Mouse (Mus musculus): Measurements from ENCODE around the gene Atp5g2.
"Not testable (repeated sequence)": the region's sequence is repeated elsewhere in the genome, so short reads cannot be mapped to it uniquely, and the experiment has no call there.

The Atp5g2 gene

GRCm38 (mm10) chr15:102663825-102664224, 8.3 kb downstream of the Atp5g2 start:
- DNase-seq, result no peak

DNA sequence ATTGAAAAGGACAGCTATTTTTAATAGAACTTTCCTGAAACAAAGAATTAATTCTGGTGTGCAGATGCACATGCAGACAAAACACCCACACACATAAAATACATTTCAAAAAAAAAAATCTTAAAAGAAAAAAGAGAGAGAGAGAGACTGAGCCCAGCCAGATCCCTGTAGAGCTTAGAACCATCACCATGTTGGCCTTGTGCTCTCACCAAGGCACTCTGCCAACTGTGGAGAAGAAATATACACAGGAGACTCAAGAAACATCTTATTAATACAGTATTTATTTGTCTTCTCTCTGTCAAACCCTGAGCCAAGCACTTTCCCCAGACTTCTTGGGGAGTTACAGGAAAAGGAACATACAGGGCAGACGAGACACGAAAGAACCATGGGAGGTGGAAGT, 9.6 kb downstream of the Atp5g2 start:
- DNase-seq, result not testable (repeated sequence)

GRCm38 (mm10) chr15:102657926-102658381, 14.2 kb downstream of the Atp5g2 start:
- no peak for DNase-seq

GRCm38 (mm10) chr15:102656658-102657057, 15.5 kb downstream of the Atp5g2 start:
- no peak for DNase-seq

DNA sequence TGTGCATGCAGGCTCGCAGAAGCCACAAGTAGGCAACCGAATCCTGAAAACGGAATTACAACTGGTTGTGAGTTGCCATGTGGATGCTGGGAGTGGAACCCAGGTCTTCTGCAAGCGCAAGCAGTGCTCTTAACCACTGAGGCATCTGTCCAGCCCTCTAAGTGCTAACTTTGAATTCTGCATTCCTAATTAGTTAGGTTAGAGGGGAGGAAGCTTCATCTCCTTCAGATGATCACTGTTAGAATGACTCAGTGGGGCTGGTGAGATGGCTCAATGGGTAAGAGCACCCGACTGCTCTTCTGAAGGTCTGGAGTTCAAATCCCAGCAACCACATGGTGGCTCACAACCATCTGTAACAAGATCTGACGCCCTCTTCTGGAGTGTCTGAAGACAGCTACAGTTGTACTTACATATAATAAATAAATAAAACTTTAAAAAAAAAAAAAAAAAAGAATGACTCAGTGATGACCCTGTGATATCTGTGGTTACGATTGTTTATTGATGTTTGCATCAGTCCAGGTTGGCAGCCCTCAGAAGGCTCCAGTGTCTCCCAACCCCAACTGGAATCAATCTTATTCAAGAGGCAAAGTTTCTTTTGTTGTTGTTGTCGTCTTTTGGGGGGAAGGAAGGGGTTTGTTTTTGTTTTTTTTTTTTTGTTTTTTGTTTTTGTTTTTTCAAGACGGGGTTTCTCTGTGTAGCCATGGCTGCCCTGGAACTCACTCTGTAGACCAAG, 20.1 kb downstream of the Atp5g2 start:
- not testable (repeated sequence) for DNase-seq

- no peak for DNase-seq
These were observed 21.0 kb downstream of the Atp5g2 start for GRCm38 (mm10) chr15:102651107-102651506.

DNA sequence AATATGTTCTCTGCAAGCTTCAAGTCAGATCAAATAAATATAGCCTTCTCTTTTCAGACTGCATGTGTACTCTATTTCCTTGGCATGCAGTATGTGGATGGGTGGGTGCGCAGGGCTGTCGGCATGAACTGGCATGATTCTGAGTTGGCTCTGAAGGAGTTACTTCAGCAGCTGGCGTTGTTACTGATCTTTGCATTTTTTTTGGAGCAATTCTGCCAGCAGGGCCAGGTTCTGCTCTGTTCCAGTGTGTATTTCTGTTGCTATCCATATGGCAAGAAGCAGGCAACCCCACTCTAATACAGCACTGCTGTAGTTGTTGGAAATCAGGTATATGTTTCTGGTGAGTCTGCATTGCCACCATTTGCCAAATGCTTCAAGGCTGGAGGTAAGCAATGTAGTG, 36.3 kb downstream of the Atp5g2 start:
- no peak for DNase-seq

DNA sequence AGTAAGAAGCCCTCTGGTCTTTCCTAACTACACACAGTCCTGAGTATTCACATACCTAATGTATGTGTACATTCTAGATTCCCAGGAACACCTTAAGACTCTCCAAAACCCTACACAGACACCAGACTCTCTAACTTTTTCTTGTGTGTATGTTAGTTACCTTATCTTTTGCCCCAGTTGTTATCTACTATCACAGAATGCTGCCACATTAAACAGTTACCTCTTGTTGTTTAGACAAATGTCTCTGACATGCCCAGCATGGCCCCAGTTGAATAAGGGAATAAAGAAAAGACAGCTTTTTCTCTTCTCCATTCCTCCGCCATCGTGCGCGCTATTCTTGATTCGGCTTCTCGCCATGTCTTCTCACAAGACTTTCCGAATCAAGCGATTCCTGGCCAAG, 37.5 kb downstream of the Atp5g2 start:
- no peak for DNase-seq

DNA sequence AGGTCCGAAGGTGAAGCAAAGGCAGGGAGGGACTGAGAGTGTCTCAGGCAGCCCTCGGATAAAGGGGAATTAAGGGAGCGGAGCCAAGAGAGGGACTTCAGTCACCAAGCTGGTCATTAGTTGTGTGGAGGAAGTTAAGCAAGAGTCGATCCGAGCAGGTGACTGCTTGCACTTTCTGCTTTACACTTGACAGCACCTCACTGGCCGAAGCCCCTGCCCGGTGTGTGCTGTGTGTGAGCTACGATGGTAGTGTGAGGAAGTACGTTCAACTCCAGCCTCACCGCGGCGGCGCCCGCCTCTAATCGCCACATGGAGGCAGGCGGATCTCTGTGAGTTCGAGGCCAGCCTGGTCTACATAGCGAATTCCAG, 46.5 kb downstream of the Atp5g2 start:
- no peak for DNase-seq

DNA sequence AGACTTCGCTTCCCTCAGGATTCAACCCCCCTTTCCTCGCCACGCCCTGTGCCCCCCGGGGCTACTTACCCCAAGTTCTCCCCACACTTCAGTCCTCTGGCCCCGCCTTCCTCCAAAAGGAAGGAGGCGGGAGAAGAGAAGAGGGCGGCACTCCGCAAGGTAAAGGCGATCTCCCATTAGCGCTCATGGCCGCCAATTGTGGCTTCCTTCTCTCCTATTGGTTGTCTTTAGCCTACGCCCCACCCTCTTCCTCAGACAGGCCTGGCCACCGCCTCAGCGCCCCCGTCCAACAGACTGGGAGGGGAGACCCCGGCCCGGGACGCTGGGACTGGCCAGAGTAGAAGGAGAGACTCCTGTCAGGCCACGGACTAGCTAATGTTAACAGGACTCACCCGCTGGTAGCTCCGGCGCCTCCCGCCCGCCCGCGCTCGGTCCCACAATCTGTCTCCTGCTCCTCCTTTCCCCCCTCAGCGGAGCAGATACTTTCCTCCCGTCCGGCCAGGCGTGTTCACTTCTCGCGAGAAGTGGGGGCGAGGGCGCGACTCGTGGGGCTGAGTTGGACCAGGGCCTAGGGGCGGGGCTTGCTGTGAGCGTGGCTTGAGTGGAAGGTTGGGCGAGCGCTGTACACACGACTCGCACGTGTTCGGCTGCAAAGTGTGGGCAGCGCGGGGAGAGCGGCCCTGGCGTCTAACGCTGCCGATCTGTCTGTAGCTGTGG, 47.0 kb downstream of the Atp5g2 start, which contains the start of the genes Gm28047 and Atf7:
Gene Gm28047 (minus strand): TSS at position 98 of the 717 bp plus-strand sequence.
Gene Atf7 (minus strand): TSS at position 495 of the 717 bp plus-strand sequence.
- DNase-seq, result peak; percentile 99

GRCm38 (mm10) chr15:102624291-102624969, 47.7 kb downstream of the Atp5g2 start:
- DNase-seq, result peak; percentile 56

- DNase-seq, result no peak
These were observed 49.0 kb downstream of the Atp5g2 start for GRCm38 (mm10) chr15:102623121-102623520.

- DNase-seq, result no peak
These were observed 49.6 kb downstream of the Atp5g2 start for GRCm38 (mm10) chr15:102622536-102622935.

GRCm38 (mm10) chr15:102620765-102621164, 51.4 kb downstream of the Atp5g2 start:
- DNase-seq, result no peak

DNA sequence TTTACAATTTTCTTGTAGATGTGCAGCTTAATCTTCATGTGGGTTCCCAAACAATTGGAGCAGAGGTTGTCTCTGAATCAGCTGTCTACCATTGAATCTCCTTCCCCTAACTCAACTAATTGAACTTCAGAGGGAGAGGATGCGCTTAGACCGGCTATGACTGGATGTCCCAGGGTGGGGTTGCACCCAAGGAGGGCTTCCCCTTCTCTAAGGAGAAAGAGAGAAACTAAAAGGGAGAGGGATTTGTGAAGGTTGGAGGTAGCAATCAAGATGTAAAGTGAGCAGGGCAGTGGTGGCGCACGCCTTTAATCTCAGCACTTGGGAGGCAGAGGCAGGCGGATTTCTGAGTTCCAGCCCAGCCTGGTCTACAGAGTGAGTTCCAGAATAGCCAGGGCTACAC, 52.7 kb downstream of the Atp5g2 start:
- no peak for DNase-seq

DNA sequence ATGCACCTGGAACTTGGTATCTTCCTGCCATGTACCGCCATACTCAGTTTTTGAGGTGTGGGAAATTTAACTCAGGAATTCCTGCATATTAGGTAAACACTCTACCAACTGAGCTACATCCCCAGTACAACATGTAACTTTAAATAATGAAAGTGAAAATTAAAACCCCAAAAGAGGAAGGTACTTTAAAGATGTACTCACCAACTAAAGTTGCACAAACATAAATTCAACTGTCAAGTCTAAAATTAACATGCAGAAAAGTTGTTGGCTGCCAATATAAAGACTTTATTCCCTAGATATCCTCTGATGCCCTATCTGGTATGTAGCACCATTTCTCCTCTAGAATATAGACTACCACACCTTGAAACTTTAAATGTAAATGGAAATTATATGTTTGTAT, 54.5 kb downstream of the Atp5g2 start:
- DNase-seq, result no peak

GRCm38 (mm10) chr15:102616174-102616573, 56.0 kb downstream of the Atp5g2 start:
- no peak for DNase-seq

DNA sequence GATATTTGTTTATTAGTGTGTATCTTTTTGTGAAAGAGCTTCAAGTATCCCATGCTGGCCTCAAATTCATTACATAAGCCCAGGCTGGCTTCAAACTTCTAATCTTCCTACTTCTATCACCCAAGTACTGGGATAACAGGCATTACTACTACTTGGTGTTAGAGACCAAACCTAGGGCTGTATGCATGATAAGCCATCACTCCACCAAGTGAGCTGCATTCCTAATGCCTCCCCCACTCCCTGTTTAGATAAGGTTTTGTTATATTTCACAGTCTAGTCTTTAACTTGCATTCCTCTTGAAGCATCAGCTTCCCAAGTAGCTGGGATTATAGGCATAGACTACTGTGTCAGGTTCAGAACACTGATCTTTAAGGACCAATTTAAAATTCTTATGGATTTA, 57.9 kb downstream of the Atp5g2 start:
- DNase-seq, result no peak

DNA sequence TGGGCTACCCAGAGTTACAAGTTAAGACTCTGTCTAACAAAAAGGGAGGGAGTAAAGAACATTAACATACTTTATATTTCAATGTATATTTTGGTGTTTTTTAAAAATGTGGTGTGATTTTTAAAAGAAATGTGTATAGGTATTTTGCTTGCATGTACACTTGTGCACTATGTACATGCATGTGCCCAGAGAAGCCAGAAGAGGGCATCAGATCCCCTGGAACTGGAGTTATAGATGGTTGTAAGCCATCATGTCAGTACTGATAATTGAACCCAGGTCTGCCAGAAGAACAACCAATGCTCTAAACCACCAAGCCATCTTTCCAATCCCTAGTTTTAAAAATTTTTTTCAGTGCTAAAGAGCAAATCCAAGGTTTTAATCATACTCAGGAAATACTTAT, 59.2 kb downstream of the Atp5g2 start:
- DNase-seq, result no peak
